In the genomic region with DNA sequence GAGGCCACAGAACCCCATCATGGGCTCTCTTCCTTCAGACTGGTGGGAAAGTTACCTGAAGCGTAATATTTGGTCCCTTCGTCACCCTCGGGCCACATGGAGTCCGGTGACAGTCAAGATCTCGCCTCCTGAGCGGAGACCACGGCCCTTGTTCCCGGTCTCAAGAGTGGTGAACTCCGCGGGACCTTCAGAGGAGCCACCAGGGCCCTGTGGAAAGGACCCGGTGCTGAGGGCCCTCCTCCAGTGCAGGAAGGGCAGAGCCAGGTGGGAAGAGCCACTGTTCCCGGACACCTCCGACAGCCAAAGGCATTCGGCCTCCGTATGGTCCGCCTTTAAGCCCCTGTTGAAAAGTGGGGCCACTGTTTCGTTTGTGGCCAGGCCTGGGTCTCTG, we compare ENCODE assay signal across 8 mouse cellular contexts. TPM values are rescaled to one million over a fixed set of nuclear protein-coding genes. Genes with fewer than 3 reads are reported as not detected.
DNase-seq lines count a peak whose midpoint lies in the region; ATAC-seq and TF ChIP-seq lines count a peak whose summit lies in the region.

No protein-coding gene starts in this region.

- peaks cover 6% of the 10 kb centered on the region for H3K27me3 ChIP-seq in spleen, adult 2 months (ENCODE audit: control insufficient read depth, insufficient read depth, low read length)
- peaks cover 85% of the 10 kb centered on the region for H3K27me3 ChIP-seq in liver, embryonic 13.5 days

- no peaks in the 10 kb centered on the region for H3K9me3 ChIP-seq in liver, embryonic 13.5 days (replicated peaks)

- no peak for TF ChIP-seq CTCF in spleen, adult 2 months (IDR thresholded peaks at IDR 0.05; ENCODE audit: extremely low read depth, insufficient read depth, insufficient read length, insufficient replicate concordance)

- TF ChIP-seq POLR2A in spleen, adult 2 months (IDR thresholded peaks at IDR 0.05; ENCODE audit: low read depth, low read length) = no peak

- peak overlapping the region; percentile 63 for H3K4me2 ChIP-seq in liver, embryonic 13.5 days

- peak overlapping the region; percentile 8; the same call in 1 of the 2 replicates for H3K9ac ChIP-seq in liver, embryonic 13.5 days

- H3K36me3 ChIP-seq in spleen, adult 2 months (ENCODE audit: control insufficient read depth, insufficient read depth, low read length) = no peaks in the 10 kb centered on the region
- no peaks in the 10 kb centered on the region for H3K36me3 ChIP-seq in liver, embryonic 13.5 days

- H3K27ac ChIP-seq in spleen, adult 2 months (ENCODE audit: insufficient read depth, low read length) = no peak overlapping the region
- H3K27ac ChIP-seq in liver, embryonic 13.5 days = no peak overlapping the region

- no peak for ATAC-seq in liver, embryonic 13.5 days (ENCODE audit: low read depth)

- peak; percentile 53 for DNase-seq in embryo, embryonic 10.5 days (ENCODE audit: low spot score)
- no peak for DNase-seq in embryo, embryonic 9.5 days (ENCODE audit: extremely low spot score)
- DNase-seq in spleen, adult 2 months (ENCODE audit: low read depth in 1 of 2, low spot score in 2 of 2) = no peak
- no peak for DNase-seq in spleen, postnatal 36 days (ENCODE audit: low spot score in 2 of 2)
- no peak for DNase-seq in liver, embryonic 13.5 days
- no peak for DNase-seq in ovary, postnatal 36 days (ENCODE audit: low spot score)
- DNase-seq in spleen, adult 12 weeks (ENCODE audit: low spot score) = no peak
- no peak for DNase-seq in urinary bladder, postnatal 4 days (ENCODE audit: low spot score in 2 of 2)

- H3K4me3 ChIP-seq in spleen, adult 2 months (ENCODE audit: extremely low read depth, insufficient read depth, insufficient read length) = peak overlapping the region; percentile 48; the same call in 1 of the 2 replicates
- peak overlapping the region; percentile 48 for H3K4me3 ChIP-seq in liver, embryonic 13.5 days (replicated peaks)

- peaks cover 11% of the 10 kb centered on the region for H3K4me1 ChIP-seq in spleen, adult 2 months (ENCODE audit: control insufficient read depth, insufficient read depth, insufficient read length)
- peaks cover 10% of the 10 kb centered on the region for H3K4me1 ChIP-seq in liver, embryonic 13.5 days (replicated peaks)

- WGBS in spleen, adult 2 months = 47% methylated on average over 17 of the region's 17 CpGs
- 4% methylated on average over 17 of the region's 17 CpGs for WGBS in liver, embryonic 13.5 days (ENCODE audit: insufficient replicate concordance)

RNA-seq across cellular contexts. Expression of gene Pom121l2, which starts 0.8 kb away (rescaled TPM):
- polyA plus RNA-seq in spleen, adult 2 months (2012; rRNA removed) = not detected in 2 replicates
- not detected in 2 replicates for polyA plus RNA-seq in liver, embryonic 13.5 days (2015; fragmentation: Nextera tagmentation; extraction: Ambion mirVana)

RNA-seq across cellular contexts. Expression of gene Prss16, which starts 27.7 kb away (rescaled TPM):
- 0.99 and 1.1 TPM in 2 replicates for polyA plus RNA-seq in spleen, adult 2 months (2012; rRNA removed)
- polyA plus RNA-seq in liver, embryonic 13.5 days (2015; fragmentation: Nextera tagmentation; extraction: Ambion mirVana) = 0.25 and 0.39 TPM in 2 replicates

RNA-seq across cellular contexts. Expression of gene Zfp184, which starts 36.9 kb away (rescaled TPM):
- 0.05 and 0.11 TPM in 2 replicates for polyA plus RNA-seq in spleen, adult 2 months (2012; rRNA removed)
- 0.89 and 1.0 TPM in 2 replicates for polyA plus RNA-seq in liver, embryonic 13.5 days (2015; fragmentation: Nextera tagmentation; extraction: Ambion mirVana)

RNA-seq across cellular contexts. Expression of gene Hist1h2ah, which starts 53.6 kb away (rescaled TPM):
- 51.3 and 149 TPM in 2 replicates for polyA plus RNA-seq in spleen, adult 2 months (2012; rRNA removed)
- 3.6 and 18.3 TPM in 2 replicates for polyA plus RNA-seq in liver, embryonic 13.5 days (2015; fragmentation: Nextera tagmentation; extraction: Ambion mirVana)

RNA-seq across cellular contexts. Expression of gene Hist1h2bk, which starts 53.9 kb away (rescaled TPM):
- 30.0 and 45.9 TPM in 2 replicates for polyA plus RNA-seq in spleen, adult 2 months (2012; rRNA removed)
- 3.5 and 3.7 TPM in 2 replicates for polyA plus RNA-seq in liver, embryonic 13.5 days (2015; fragmentation: Nextera tagmentation; extraction: Ambion mirVana)
